Mouse (Mus musculus) CD4-positive, CD25-positive, alpha-beta regulatory T cell, adult 4 months (primary cell): ENCODE results near the gene Mcts2. TPM values are rescaled to one million over a fixed set of nuclear protein-coding genes. Genes with fewer than 3 reads are reported as not detected.

Experiments
- ATAC-seq: one replicate; pipeline ENCODE4 v1.8.0; 2017
- polyA plus RNA-seq, 2 experiments: library from polyadenylated mRNA; unstranded; fragments of 100-300 nt; shearing (Covaris generic); gene quantifications; one replicate each; pipeline ENCODE4 v1.2.1; 2017

The Mcts2 gene
- polyA plus RNA-seq, 2 experiments from 2014 or later: 3.7 to 3.9 TPM

GRCm38 (mm10) chr2:152691564-152692217 is 4.9 kb downstream of the Mcts2 start:
- ATAC-seq: no peak

- peak; percentile 66 for ATAC-seq
Observed at GRCm38 (mm10) chr2:152693233-152693632, 6.4 kb downstream of the Mcts2 start.

GRCm38 (mm10) chr2:152693735-152694134 is 6.9 kb downstream of the Mcts2 start:
- no peak for ATAC-seq

GRCm38 (mm10) chr2:152694708-152695107 is 7.9 kb downstream of the Mcts2 start:
- ATAC-seq: no peak

- no peak for ATAC-seq
Observed at GRCm38 (mm10) chr2:152696016-152696415, 9.2 kb downstream of the Mcts2 start.

GRCm38 (mm10) chr2:152696476-152697164 is 9.8 kb downstream of the Mcts2 start:
- ATAC-seq: peak; percentile 90

GRCm38 (mm10) chr2:152700138-152700537 is 13.3 kb downstream of the Mcts2 start:
- ATAC-seq: no peak

- no peak for ATAC-seq
Observed at GRCm38 (mm10) chr2:152700725-152701124, 13.9 kb downstream of the Mcts2 start.

GRCm38 (mm10) chr2:152703596-152704255 is 16.9 kb downstream of the Mcts2 start:
- no peak for ATAC-seq

GRCm38 (mm10) chr2:152704256-152704605 is 17.4 kb downstream of the Mcts2 start:
- no peak for ATAC-seq

GRCm38 (mm10) chr2:152704811-152705370 is 18.1 kb downstream of the Mcts2 start:
- no peak for ATAC-seq

- no peak for ATAC-seq
Observed at GRCm38 (mm10) chr2:152705993-152706571, 19.2 kb downstream of the Mcts2 start.

GRCm38 (mm10) chr2:152707186-152707585 is 20.4 kb downstream of the Mcts2 start:
- no peak for ATAC-seq

- no peak for ATAC-seq
Observed at GRCm38 (mm10) chr2:152707627-152708026, 20.8 kb downstream of the Mcts2 start.

GRCm38 (mm10) chr2:152709066-152709465 is 22.2 kb downstream of the Mcts2 start:
- no peak for ATAC-seq

- no peak for ATAC-seq
Observed at GRCm38 (mm10) chr2:152716241-152716772, 29.5 kb downstream of the Mcts2 start.

GRCm38 (mm10) chr2:152717652-152718051 is 30.8 kb downstream of the Mcts2 start:
- no peak for ATAC-seq

GRCm38 (mm10) chr2:152718076-152718475 is 31.2 kb downstream of the Mcts2 start:
- ATAC-seq: no peak

GRCm38 (mm10) chr2:152723651-152724331 is 37.0 kb downstream of the Mcts2 start:
- no peak for ATAC-seq

GRCm38 (mm10) chr2:152724332-152724723 is 37.5 kb downstream of the Mcts2 start:
- ATAC-seq: no peak

- no peak for ATAC-seq
Observed at GRCm38 (mm10) chr2:152725178-152725750, 38.4 kb downstream of the Mcts2 start.

- no peak for ATAC-seq
Observed at GRCm38 (mm10) chr2:152726213-152726612, 39.4 kb downstream of the Mcts2 start.
